Mouse (Mus musculus) ovary, postnatal 14 days (tissue): Measurements from ENCODE around the gene Gusb.

Source experiments
- DNase-seq: peaks from one replicate; pipeline ENCODE4 v3.0.0; 2022; ENCODE audit warnings: low spot score

The Gusb gene

DNA sequence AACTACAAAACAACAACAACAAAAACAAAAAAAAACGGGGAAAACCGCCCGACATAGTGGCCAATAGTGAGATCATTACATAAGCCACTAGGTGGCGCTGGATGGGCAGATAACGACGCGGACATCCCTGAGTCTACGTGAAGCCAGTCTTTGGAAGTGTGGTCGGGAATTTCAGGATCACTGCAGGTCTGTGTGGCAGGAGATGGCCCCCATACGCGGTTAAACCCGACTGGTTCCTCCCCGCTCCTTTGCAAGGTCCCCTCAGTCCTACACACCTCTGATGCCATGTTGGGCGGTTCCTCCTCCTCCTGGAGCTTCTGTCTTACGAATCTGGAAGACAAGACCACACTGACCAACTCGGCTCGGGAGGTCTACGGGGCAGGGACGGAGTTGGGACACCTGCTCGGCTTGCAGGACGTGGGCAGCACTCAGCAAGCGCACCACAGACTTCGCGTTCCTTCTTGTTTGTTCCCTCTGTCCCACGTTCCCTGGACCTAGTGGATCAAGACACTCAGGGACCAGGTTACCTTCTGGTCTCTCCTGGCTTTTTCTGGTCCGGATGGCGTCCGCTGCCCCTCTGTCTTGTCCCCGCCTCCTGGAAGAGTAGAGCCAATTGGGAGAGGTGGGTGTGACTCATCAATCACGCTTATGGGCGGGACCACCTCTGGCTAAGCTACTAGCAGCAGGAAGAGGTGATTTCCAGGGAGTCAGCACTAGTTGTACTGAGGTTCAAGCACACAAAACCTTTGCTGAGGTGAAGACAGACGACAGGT, 21.1 kb upstream of the Gusb start:
- peak; percentile 72 for DNase-seq

DNA sequence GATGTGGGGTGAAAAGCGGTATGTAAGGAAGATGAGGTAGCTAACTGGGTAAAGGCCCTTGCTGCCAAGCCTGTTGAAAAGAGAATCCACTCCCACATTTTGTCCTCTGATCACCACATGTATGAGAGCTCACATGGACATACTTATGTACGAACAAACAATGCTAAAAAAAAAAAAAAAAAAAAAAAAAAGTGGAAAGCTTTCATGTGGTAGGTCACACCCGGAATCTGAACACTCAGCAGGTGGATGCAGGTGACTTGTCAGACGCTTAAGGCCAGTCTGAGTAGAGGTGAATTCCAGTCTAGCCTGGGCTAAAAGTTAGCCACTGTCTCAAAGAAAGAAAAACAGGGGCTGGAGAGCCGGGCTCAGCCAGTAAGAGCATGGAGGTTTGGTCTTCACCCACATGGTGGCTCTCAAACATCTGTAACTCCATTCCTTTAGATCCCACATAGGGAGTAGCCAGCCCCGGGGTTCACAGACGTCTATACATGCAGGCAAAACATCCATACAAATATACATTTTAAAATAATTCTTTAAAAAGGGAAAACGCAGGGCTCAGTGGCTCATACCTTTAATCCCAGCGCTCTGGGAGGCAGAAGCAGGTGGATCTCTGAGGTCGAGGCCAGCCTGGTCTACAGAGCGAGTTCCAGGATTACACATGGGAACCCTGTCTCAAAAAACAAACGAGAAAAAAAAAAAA, 20.4 kb upstream of the Gusb start:
- no peak for DNase-seq

DNA sequence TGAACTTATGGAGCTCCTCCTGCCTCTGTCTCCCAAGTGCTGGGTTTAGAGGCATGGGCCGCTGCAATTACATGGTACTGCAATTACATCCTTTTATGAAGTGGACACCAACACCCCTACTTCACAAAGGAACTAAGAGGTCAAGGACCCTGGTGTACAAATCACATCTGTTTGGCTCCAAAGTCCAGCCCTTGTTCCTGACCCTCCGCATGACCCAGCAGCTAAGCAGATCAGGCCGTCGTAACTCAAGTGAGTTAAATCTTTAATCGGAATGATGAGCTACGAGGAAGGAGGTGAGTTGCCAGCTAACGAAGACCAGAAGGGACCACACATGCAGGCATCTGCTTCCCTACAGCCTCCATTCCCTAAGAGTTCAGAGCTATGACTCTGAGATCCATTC, 19.5 kb upstream of the Gusb start:
- no peak for DNase-seq

GRCm38 (mm10) chr5:130021361-130021966, 18.6 kb upstream of the Gusb start:
- no peak for DNase-seq

DNA sequence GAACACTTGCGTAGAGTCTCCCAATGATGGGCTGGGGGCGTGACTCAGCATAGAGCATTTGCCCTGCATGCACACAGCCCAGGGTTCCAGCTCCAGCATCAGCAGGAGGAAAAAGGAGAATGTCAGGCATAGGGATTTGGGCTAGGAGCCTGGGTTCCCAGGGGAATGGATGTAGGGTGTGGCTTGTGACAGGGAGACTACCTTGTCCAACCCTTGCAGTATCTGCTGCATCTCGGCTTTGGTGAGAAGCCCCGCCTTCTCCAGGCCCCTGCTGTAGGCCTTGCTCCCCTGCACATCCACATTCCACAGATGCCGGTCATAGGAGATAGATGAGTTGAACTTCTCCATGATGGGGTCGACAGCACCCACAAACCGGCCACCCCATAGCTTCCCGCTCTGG, 16.6 kb upstream of the Gusb start:
- no peak for DNase-seq

- DNase-seq, result no peak
Measured at GRCm38 (mm10) chr5:130015104-130015503, 12.3 kb upstream of the Gusb start.

DNA sequence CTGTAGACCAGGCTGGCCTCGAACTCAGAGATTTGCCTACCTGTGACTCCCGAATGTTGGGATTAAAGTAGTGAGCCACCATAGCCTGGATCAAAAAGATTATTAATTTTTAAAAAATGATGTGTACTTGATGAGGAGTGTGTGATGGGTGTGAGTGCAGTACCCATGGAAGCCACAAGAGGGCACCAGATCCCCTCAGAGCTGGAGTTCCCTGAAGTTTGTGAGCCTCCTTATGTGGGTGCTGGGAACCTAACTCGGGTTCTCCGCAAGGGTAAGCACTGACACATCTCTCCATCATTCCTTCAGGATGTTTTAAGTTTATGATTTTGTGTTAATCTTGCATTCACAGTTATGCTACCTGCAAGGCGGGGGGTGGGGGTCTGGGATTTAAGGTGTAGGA, 8.1 kb upstream of the Gusb start:
- DNase-seq, result no peak

- no peak for DNase-seq
Measured at GRCm38 (mm10) chr5:130009784-130010183, 6.9 kb upstream of the Gusb start.

DNA sequence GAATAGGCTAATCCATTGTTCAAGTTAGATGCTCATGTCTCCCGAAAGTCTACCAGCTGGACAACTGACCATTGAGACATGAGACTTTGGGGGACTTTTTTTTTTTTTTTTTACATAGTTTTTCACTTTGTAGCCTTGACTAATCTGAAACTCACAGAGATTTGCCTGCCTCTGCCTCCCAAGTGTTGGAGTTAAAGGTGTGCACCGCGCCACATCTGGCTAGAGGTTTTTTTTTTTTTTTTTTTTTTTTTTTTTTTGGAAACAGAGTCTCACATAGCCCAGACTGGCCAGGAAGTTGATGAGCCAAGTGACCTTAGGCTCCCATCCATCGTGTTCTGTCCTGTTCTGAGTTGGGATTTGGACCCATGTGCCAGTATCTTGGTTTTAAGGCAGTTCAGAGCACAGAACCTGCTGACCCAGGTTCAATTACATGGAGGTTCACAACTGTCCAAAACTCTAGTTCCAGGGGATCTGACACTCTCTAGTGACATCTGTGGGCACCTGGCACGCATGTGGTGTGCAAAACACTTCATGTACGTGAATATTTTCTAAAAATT, 5.3 kb upstream of the Gusb start:
- DNase-seq, result no peak

GRCm38 (mm10) chr5:130007344-130007743, 4.5 kb upstream of the Gusb start:
- no peak for DNase-seq

GRCm38 (mm10) chr5:130003229-130003628, 380 bp upstream of the Gusb start:
- no peak for DNase-seq

- no peak for DNase-seq
Measured at GRCm38 (mm10) chr5:130001356-130001987, 1.4 kb downstream of the Gusb start.

DNA sequence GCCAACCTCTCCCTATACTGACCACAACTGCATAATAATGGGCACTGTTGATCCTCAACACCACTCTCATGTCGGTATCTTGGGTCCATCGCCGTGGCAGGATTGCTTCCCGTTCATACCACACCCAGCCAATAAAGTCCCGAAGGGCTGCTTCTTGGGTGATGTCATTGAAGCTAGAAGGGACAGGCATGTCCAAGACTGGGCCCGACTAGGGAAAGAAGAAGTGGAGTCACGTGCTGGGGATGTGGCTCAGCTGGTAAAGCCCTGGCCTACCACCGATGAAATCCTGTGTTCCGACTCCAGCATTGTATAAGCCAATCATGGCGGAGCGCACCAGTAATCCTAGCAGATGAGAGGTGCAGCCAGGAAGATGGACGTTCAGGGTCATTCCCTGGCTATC, 2.1 kb downstream of the Gusb start:
- no peak for DNase-seq

GRCm38 (mm10) chr5:129999097-129999496, 3.8 kb downstream of the Gusb start:
- peak; percentile 31 for DNase-seq

DNA sequence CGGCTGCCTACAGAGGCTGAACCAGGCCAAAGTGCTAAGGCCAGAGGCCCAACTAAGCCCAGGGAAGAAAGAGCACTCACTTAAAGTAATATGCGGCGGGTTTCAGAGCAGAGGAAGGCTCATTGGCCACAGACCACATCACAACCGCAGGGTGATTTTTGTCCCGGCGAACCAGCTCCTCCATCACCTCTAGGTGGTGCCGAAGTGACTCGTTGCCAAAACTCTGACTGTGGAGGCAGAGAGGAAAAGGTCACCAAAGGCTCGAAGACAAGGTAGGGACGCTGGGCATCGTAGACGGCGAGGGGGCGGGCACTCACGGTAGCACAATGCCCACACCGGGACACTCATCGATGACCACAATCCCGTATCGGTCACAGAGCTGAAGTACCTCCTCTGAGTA, 5.1 kb downstream of the Gusb start:
- DNase-seq, result no peak

DNA sequence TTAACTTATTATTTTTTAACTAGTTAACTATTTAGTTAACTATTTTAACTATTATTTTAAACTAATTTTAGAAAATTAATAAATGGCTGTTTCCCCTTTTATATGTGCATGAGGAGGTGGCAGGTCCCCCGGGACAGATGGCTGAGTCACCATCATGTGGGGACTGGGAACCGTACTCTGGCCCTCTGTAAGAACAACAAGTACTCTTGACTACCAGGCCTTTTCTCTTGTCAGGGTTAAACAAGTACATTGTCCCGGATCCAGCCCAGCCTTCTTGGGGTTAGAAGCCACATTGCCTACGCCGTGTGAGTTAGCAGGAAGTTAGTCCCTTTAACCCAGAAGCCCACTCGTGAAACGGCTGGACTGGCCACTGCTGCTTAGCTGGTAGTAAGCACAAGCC, 7.9 kb downstream of the Gusb start:
- DNase-seq, result no peak

DNA sequence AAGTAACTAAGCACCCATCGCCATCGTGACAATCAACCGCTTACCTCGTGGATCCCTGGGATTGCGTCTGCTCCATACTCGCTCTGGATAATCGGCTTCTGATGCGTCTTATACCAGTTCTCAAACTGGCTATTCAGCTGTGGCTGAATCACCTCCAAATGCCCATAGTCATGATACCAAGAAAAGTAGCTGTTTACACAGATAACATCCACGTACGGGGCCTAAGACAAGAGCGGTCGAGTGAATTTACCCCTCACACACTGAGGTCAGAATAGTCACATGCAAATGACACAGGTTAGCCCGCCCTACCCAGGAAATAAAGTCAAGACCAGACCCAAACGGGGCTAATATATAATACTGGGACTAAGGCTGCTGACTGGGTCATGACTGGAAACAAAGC, 9.5 kb downstream of the Gusb start:
- DNase-seq, result no peak

GRCm38 (mm10) chr5:129991898-129992297, 11.0 kb downstream of the Gusb start:
- no peak for DNase-seq

DNA sequence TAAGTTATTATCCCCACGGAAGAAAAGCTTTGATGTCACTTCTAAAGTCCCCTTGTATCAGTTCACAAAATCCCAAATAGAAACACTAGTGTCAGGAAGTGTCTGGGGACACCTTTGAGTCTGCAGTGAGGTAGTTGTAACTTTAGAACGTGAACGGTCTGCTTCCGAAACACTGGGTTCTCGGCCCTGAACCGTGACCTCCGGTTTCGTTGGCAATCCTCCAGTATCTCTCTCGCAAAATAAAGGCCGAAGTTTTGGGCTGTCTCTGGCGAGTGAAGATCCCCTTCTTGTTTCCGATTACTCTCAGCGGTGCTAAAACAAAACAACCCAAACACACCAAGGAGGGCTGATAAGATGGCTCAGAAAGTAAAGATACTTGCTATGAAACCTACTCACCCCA, 13.5 kb downstream of the Gusb start:
- no peak for DNase-seq

DNA sequence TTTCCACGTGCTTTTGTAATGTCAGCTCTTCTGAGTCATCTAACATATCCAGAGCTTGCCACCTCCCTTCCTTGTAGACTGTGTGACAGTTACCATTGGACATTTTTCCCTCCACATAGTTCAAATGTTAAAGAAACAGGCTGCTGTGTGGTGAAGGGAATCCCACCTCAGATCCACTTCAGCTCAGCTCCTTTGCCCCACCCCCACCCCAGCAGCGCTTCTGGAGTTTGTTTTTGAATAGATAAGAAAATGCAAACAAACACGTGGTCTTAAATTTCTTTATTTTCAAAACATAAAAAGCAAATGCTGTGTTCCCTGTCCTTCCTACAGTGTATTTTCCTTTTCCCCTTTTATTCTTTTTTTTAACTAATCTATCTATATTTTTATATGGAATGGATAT, 22.6 kb downstream of the Gusb start:
- no peak for DNase-seq

DNA sequence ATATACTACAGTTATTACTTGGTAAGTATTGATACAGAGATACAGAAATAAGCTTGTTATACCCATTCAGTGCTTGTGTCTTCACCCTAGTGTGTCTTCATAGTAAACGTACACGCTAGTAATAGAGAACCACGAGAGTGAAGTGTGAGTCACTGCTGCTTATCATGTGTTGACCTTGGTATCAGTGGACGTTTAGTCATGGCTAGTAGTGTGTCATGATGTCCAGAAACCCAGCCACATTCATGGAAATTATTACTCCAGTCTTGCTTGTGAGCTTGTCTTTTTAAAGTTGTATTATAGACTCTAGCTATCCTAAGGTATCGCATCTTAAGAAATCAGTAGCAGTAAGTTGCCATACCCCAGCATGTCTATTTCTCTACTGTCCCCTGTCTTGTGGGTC, 24.2 kb downstream of the Gusb start:
- DNase-seq, result no peak

GRCm38 (mm10) chr5:129977768-129978167, 25.1 kb downstream of the Gusb start:
- DNase-seq, result no peak

GRCm38 (mm10) chr5:129974866-129975311, 28.0 kb downstream of the Gusb start:
- no peak for DNase-seq
